Mouse (Mus musculus): ENCODE measurements around the gene N4bp2.

DNA sequence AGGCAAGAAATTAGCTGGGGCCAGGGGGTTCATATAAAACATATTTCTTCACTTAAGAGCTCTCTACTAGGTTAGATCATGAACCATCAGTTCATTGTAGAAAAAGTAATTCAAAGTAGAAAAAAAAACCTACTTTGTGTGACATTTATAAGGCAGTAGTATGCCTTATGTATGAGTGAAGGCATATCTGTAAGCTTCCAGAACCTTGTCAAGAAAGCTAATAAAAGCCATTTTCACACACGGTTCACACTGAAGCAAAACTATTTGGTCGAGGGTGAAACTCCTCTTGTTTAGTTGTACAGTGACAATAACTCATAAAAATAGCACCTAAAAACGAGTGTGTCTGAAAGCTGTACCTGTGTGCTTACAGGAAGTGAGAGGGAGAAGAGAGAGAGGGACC lies 92.2 kb downstream of the N4bp2 start:
- TF ChIP-seq CTCF (IDR thresholded peaks at IDR 0.05; ENCODE audit: control insufficient read depth, insufficient read depth, insufficient read length), result no peak
- no peak for TF ChIP-seq USF1 (IDR thresholded peaks at IDR 0.05; ENCODE audit: low read depth)
- TF ChIP-seq MAX (IDR thresholded peaks at IDR 0.05), result no peak
- no peak for TF ChIP-seq FOSL1 (IDR thresholded peaks at IDR 0.05; ENCODE audit: insufficient read depth, low read length, poor library complexity, severe bottlenecking)

Measured in C2C12 (cell line).